Mouse (Mus musculus): Measurements from ENCODE around the gene Ccar1.

- TF ChIP-seq POLR2A (IDR thresholded peaks at IDR 0.05; ENCODE audit: control insufficient read depth, extremely low read depth, insufficient read depth, low read length, poor library complexity) (no peak), CTCF (IDR thresholded peaks at IDR 0.05; ENCODE audit: borderline replicate concordance, control insufficient read depth, extremely low read depth, insufficient read depth, low read length, poor library complexity) (no peak)
These were observed 11.2 kb upstream of the Ccar1 start for GRCm38 (mm10) chr10:62803296-62803695.
